Mouse (Mus musculus) gastrocnemius, postnatal 10 days (tissue): ENCODE results near the gene Nrip2. TPM values are rescaled to one million over a fixed set of nuclear protein-coding genes. Genes with fewer than 3 reads are reported as not detected.
"Not testable (repeated sequence)": the region's sequence is repeated elsewhere in the genome, so short reads cannot be mapped to it uniquely, and the experiment has no call there.

Experiments used
- DNase-seq: peaks from one replicate; pipeline ENCODE4 v3.0.0; 2021; ENCODE audit warnings: mixed read lengths
- long read RNA-seq, 2 experiments: library from polyadenylated mRNA; stranded (forward); transcript quantifications; one replicate each; pipeline ENCODE4 v2.0.0; 2021
- total RNA-seq, 2 experiments: library from RNA; stranded (reverse); gene quantifications; 2 replicates each; pipeline ENCODE4 v1.2.3; 2021

Gene Nrip2
- 1 to 10 TPM; 3.3 to 3.4 TPM for total RNA-seq
- long read RNA-seq, experiment 1, partial matches to known transcripts: 1 of 2 reads
- long read RNA-seq, experiment 1, other reads (novel, unspliced or antisense): 0 of 2 reads
- long read RNA-seq, experiment 2, partial matches to known transcripts: 0 of 3 reads
- long read RNA-seq, experiment 2, other reads (novel, unspliced or antisense): 0 of 3 reads

GRCm38 (mm10) chr6:128398996-128399395 is at the start of gene Nrip2:
Gene Nrip2, plus strand, starts transcription at chr6:128399296.
- DNase-seq: no peak

GRCm38 (mm10) chr6:128349711-128350110 is 49.4 kb upstream of the Nrip2 start:
- no peak for DNase-seq

GRCm38 (mm10) chr6:128354140-128354539 is 45.0 kb upstream of the Nrip2 start:
- no peak for DNase-seq

GRCm38 (mm10) chr6:128355201-128355681 is 43.9 kb upstream of the Nrip2 start:
- peak; percentile 43 for DNase-seq

GRCm38 (mm10) chr6:128355726-128356416 is 43.2 kb upstream of the Nrip2 start, which contains the start of gene Tulp3:
Gene Tulp3, minus strand, starts transcription at chr6:128355851.
- DNase-seq: peak; percentile 99

GRCm38 (mm10) chr6:128358999-128359398 is 40.1 kb upstream of the Nrip2 start:
- peak; percentile 62 for DNase-seq

GRCm38 (mm10) chr6:128361901-128362300 is 37.2 kb upstream of the Nrip2 start:
- no peak for DNase-seq

- peak; percentile 87 for DNase-seq
These were observed 36.6 kb upstream of the Nrip2 start, which contains the start of the genes Rhno1 and Foxm1 for GRCm38 (mm10) chr6:128362381-128363006. Gene Rhno1, minus strand, starts transcription at chr6:128362911. Gene Foxm1, plus strand, starts transcription at chr6:128362967.

- DNase-seq: peak; percentile 24
These were observed 35.9 kb upstream of the Nrip2 start for GRCm38 (mm10) chr6:128363007-128363825.

- DNase-seq: no peak
These were observed 34.4 kb upstream of the Nrip2 start for GRCm38 (mm10) chr6:128364721-128365120.

- no peak for DNase-seq
These were observed 32.6 kb upstream of the Nrip2 start for GRCm38 (mm10) chr6:128366466-128366865.

GRCm38 (mm10) chr6:128370040-128370439 is 29.1 kb upstream of the Nrip2 start:
- DNase-seq: no peak

GRCm38 (mm10) chr6:128375192-128375591 is 23.9 kb upstream of the Nrip2 start, which contains the start of the genes Tex52 and Gm44596:
Gene Tex52, plus strand, starts transcription at chr6:128375456.
Gene Gm44596, plus strand, starts transcription at chr6:128375503.
- peak; percentile 22 for DNase-seq

- DNase-seq: no peak
These were observed 22.6 kb upstream of the Nrip2 start for GRCm38 (mm10) chr6:128376371-128377085.

- DNase-seq: no peak
These were observed 19.5 kb upstream of the Nrip2 start for GRCm38 (mm10) chr6:128379636-128380035.

GRCm38 (mm10) chr6:128380594-128381167 is 18.4 kb upstream of the Nrip2 start:
- not testable (repeated sequence) for DNase-seq

GRCm38 (mm10) chr6:128381254-128381653 is 17.8 kb upstream of the Nrip2 start:
- no peak for DNase-seq

GRCm38 (mm10) chr6:128383752-128384151 is 15.3 kb upstream of the Nrip2 start:
- DNase-seq: no peak

- DNase-seq: no peak
These were observed 14.1 kb upstream of the Nrip2 start for GRCm38 (mm10) chr6:128385026-128385425.

- DNase-seq: no peak
These were observed 9.9 kb upstream of the Nrip2 start for GRCm38 (mm10) chr6:128389185-128389584.

GRCm38 (mm10) chr6:128390683-128391082 is 8.4 kb upstream of the Nrip2 start:
- DNase-seq: no peak
